Mouse (Mus musculus): Measurements from ENCODE around the gene Olfr352.

The Olfr352 gene

DNA sequence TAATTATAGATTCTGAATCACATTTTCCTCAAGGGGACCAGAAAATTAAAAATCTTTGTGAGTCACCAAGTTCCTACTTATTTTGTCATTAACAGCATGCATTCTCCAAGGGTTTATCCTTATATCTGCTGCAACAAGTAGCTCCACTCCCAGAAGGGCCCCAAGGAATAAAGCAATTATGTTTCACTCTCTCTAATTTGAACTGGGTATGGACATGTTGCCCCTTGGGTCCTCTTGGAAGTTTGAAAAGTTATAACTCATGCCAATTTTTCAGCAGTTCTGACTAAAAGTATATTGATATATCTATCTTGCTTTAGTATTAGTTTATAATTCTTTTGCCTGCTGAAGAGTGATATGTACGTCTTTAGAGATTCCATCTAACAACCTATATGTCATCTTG is at the start of gene Olfr352:
Olfr352 (plus strand) TSS at position 301 of the 400 bp plus-strand sequence.
- no peak for DNase-seq (ENCODE audit: low read depth, low spot score)

DNA sequence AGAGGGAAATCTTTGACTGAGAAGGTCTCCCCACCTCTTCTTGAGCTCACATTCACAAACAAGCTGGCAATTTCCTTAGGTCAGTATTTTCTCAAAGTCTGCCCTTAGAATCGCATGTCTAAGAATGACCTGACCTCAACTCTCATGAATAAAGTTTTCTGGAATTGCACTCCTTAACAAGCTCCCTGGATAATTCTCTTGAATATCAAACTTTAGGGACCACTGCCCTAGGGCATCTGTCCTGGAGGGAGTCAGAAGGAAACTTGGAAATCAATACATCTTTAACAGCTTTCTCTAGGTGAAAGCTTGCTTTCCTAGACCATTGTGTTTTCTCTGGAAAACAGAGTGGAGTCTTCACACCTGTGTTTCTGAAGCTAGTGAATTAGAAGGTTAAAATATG is 22.2 kb upstream of the Olfr352 start, which contains the start of gene Olfr350:
Olfr350 (plus strand) TSS at position 301 of the 400 bp plus-strand sequence.
- no peak for DNase-seq (ENCODE audit: low read depth, low spot score)

DNA sequence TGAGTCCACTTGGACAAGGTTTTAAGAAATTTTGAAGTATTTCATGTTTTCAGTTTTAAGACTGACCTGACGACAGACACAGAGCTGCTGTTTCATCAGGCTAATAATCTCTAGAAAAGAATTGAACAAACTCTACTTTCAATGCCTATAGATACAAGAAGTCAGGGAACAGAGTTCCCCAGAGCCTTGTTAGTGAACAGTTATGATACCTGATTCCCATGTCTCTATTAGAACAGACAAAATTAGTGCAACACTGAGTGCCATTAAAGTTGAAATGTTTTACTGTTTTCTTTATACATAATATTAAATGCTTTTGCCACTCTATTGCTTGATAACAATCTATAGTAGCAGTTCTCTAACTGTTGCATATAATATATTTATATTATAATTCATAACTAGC is 5.7 kb upstream of the Olfr352 start, which contains the start of gene Olfr351:
Olfr351 (minus strand) TSS at position 101 of the 400 bp plus-strand sequence.
- no peak for DNase-seq (ENCODE audit: low read depth, low spot score)

GRCm38 (mm10) chr2:36892836-36893235 is 24.6 kb downstream of the Olfr352 start, which contains the start of gene Olfr353:
Olfr353 (minus strand) TSS chr2:36892936.
- no peak for DNase-seq (ENCODE audit: low read depth, low spot score)

GRCm38 (mm10) chr2:36897114-36897513 is 28.9 kb downstream of the Olfr352 start:
- DNase-seq (ENCODE audit: low read depth, low spot score) = no peak

DNA sequence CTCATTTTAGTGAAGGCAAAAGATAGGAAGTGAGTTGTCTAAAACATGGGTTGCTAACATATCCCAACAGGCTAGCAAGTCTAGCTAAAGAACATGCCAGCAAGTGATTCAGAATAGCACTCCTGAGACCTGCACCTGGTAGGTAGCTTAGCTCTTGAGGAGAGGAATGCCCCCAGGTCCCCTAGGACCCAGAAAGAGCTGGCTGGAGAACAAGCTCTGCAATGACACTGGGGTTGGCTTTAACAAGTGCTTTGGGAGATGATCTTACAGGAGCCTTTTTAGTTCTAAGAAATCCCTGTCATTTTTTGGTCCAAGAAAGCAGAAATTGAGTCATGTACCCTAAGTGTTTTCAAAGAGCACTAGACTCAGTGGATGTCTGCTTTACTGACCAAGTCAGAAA is 37.1 kb downstream of the Olfr352 start, which contains the start of gene Olfr354:
Olfr354 (plus strand) TSS at position 301 of the 400 bp plus-strand sequence.
- no peak for DNase-seq (ENCODE audit: low read depth, low spot score)
